Mouse (Mus musculus) liver, embryonic 13.5 days (tissue): ENCODE measurements around the gene Mrpl24. TPM values are rescaled to one million over a fixed set of nuclear protein-coding genes. Genes with fewer than 3 reads are reported as not detected.

Experiments
- ATAC-seq: fragments of 200-750 bp; cut with Nextera tagmentation; 2 replicates; pipeline ENCODE4 v1.8.0; 2017; ENCODE audit warnings: low read depth, mild to moderate bottlenecking, moderate number of reproducible peaks, moderate library complexity
- DNase-seq: peaks from one replicate; pipeline ENCODE4 v3.0.0; 2022
- H3K27ac ChIP-seq: fragments of 300-500 bp; sonication (generic); 2 replicates; pipeline ENCODE4 v1.5.1; 2015; ENCODE audit warnings: moderate library complexity, mild to moderate bottlenecking, inconsistent platforms
- H3K27me3 ChIP-seq: fragments of 300-500 bp; sonication (generic); 2 replicates; pipeline ENCODE4 v1.6.1; 2015; ENCODE audit warnings: mild to moderate bottlenecking, inconsistent platforms
- H3K36me3 ChIP-seq: fragments of 300-500 bp; sonication (generic); 2 replicates; pipeline ENCODE4 v1.6.1; 2015; ENCODE audit warnings: mild to moderate bottlenecking, inconsistent platforms
- H3K4me1 ChIP-seq: fragments of 300-500 bp; sonication (generic); replicated peaks from 2 replicates; pipeline ENCODE4 v1.6.1; 2015; ENCODE audit warnings: inconsistent platforms
- H3K4me2 ChIP-seq: fragments of 300-500 bp; sonication (generic); 2 replicates; pipeline ENCODE4 v1.6.1; 2015; ENCODE audit warnings: inconsistent platforms, mild to moderate bottlenecking, moderate library complexity
- H3K4me3 ChIP-seq: fragments of 300-500 bp; sonication (generic); replicated peaks from 2 replicates; pipeline ENCODE4 v1.5.1; 2015; ENCODE audit warnings: mild to moderate bottlenecking, inconsistent platforms
- H3K9ac ChIP-seq: fragments of 300-500 bp; sonication (generic); 2 replicates; pipeline ENCODE4 v1.6.1; 2015; ENCODE audit warnings: mild to moderate bottlenecking, inconsistent platforms
- H3K9me3 ChIP-seq: fragments of 300-500 bp; sonication (generic); replicated peaks from 2 replicates; pipeline ENCODE4 v1.6.1; 2016; ENCODE audit warnings: inconsistent platforms
- WGBS: fragments of 180-500 bp; shearing (Covaris S2); methylation state at CpG from one replicate; pipeline ENCODE4 v1.1.7; 2015; ENCODE audit not compliant: insufficient replicate concordance; 5-methylcytosine and 5-hydroxymethylcytosine counted together
- polyA plus RNA-seq: library from polyadenylated mRNA; unstranded; fragments of >200 nt; fragmentation: Nextera tagmentation; extraction: Ambion mirVana; gene quantifications from 2 replicates; pipeline ENCODE4 v1.2.1, GENCODE M21; 2015

The Mrpl24 gene
- polyA plus RNA-seq, 1 experiment from 2014 or later, result 48.7 TPM

GRCm38 (mm10) chr3:87913491-87913890, 5.8 kb upstream of the Mrpl24 start:
- peaks cover 77% of the 10 kb centered on the region for H3K36me3 ChIP-seq
- H3K9me3 ChIP-seq, result no peaks in the 10 kb centered on the region
- H3K4me1 ChIP-seq, result peaks cover 70% of the 10 kb centered on the region
- H3K4me2 ChIP-seq, result peak overlapping the region; percentile 34
- peak overlapping the region; percentile 77 for H3K27ac ChIP-seq
- no peak overlapping the region; the same call in 1 of the 2 replicates for H3K4me3 ChIP-seq
- H3K9ac ChIP-seq, result peak overlapping the region; percentile 50
- H3K27me3 ChIP-seq, result no peaks in the 10 kb centered on the region
- 75% methylated on average over 7 of the region's 7 CpGs for WGBS
- DNase-seq (no peak), ATAC-seq (peak; percentile 1; the same call in 1 of the 2 replicates)

GRCm38 (mm10) chr3:87913891-87914290, 5.4 kb upstream of the Mrpl24 start:
- 57% methylated on average over 10 of the region's 10 CpGs for WGBS
- no peaks in the 10 kb centered on the region for H3K27me3 ChIP-seq
- H3K4me1 ChIP-seq, result peaks cover 70% of the 10 kb centered on the region
- H3K4me3 ChIP-seq, result no peak overlapping the region; the same call in 1 of the 2 replicates
- H3K9me3 ChIP-seq, result no peaks in the 10 kb centered on the region
- ATAC-seq, result peak; percentile 52
- H3K36me3 ChIP-seq, result peaks cover 74% of the 10 kb centered on the region
- peak overlapping the region; percentile 77 for H3K27ac ChIP-seq
- peak overlapping the region; percentile 50 for H3K9ac ChIP-seq
- DNase-seq, result no peak
- peak overlapping the region; percentile 34 for H3K4me2 ChIP-seq

- peaks cover 55% of the 10 kb centered on the region for H3K4me1 ChIP-seq
- peaks cover 60% of the 10 kb centered on the region for H3K36me3 ChIP-seq
- 91% methylated on average over 1 of the region's 1 CpGs for WGBS
Observed at GRCm38 (mm10) chr3:87916990-87917389, 2.3 kb upstream of the Mrpl24 start.

GRCm38 (mm10) chr3:87918551-87918950, 755 bp upstream of the Mrpl24 start:
- Histone ChIP-seq H3K4me3 (peak overlapping the region; percentile 66; the same call in 1 of the 2 replicates), H3K4me1 (peaks cover 39% of the 10 kb centered on the region), H3K27ac (peak overlapping the region; percentile 83), H3K36me3 (peaks cover 63% of the 10 kb centered on the region), H3K27me3 (no peaks in the 10 kb centered on the region), H3K4me2 (peak overlapping the region; percentile 81), H3K9ac (peak overlapping the region; percentile 75), H3K9me3 (no peaks in the 10 kb centered on the region)
- ATAC-seq (no peak), DNase-seq (no peak)
- 85% methylated on average over 1 of the region's 1 CpGs for WGBS

More at GRCm38 (mm10) chr3:87916990-87917389, 2.3 kb upstream of the Mrpl24 start:
- Histone ChIP-seq H3K27ac (0 out of 2 replicates have a peak overlapping the region, but pooled peaks have one; percentile 10), H3K4me2 (no peak overlapping the region), H3K9ac (no peak overlapping the region), H3K4me3 (no peak overlapping the region), H3K27me3 (no peaks in the 10 kb centered on the region), H3K9me3 (no peaks in the 10 kb centered on the region)
- DNase-seq, result no peak
- ATAC-seq, result no peak

- Histone ChIP-seq H3K27ac (peak overlapping the region; percentile 83), H3K4me2 (peak overlapping the region; percentile 81), H3K9me3 (no peaks in the 10 kb centered on the region), H3K27me3 (no peaks in the 10 kb centered on the region), H3K9ac (peak overlapping the region; percentile 75), H3K36me3 (peaks cover 63% of the 10 kb centered on the region), H3K4me1 (peaks cover 25% of the 10 kb centered on the region), H3K4me3 (peak overlapping the region; percentile 66)
- ATAC-seq (no peak), DNase-seq (no peak)
- 49% methylated on average over 9 of the region's 9 CpGs for WGBS
Observed at GRCm38 (mm10) chr3:87920270-87920943, 1.1 kb downstream of the Mrpl24 start.

- ATAC-seq, result no peak
- no peak overlapping the region for H3K4me3 ChIP-seq
- H3K9ac ChIP-seq, result no peak overlapping the region
- H3K4me2 ChIP-seq, result no peak overlapping the region
- H3K27ac ChIP-seq, result 0 out of 2 replicates have a peak overlapping the region, but pooled peaks have one; percentile 3
- WGBS, result 80% methylated on average over 7 of the region's 7 CpGs
- no peak for DNase-seq
- H3K36me3 ChIP-seq, result peaks cover 62% of the 10 kb centered on the region
- H3K4me1 ChIP-seq, result peaks cover 24% of the 10 kb centered on the region
- no peaks in the 10 kb centered on the region for H3K27me3 ChIP-seq
- no peaks in the 10 kb centered on the region for H3K9me3 ChIP-seq
Observed at GRCm38 (mm10) chr3:87924996-87925395, 5.7 kb downstream of the Mrpl24 start.

GRCm38 (mm10) chr3:87927452-87927851, 8.1 kb downstream of the Mrpl24 start:
- Histone ChIP-seq H3K4me2 (no peak overlapping the region), H3K9ac (no peak overlapping the region), H3K4me3 (no peak overlapping the region), H3K27me3 (no peaks in the 10 kb centered on the region), H3K4me1 (peaks cover 32% of the 10 kb centered on the region), H3K27ac (no peak overlapping the region), H3K36me3 (peaks cover 65% of the 10 kb centered on the region), H3K9me3 (no peaks in the 10 kb centered on the region)
- ATAC-seq (no peak), DNase-seq (no peak)
- 78% methylated on average over 5 of the region's 5 CpGs for WGBS

- ATAC-seq (peak; percentile 61), DNase-seq (no peak)
- Histone ChIP-seq H3K4me2 (peak overlapping the region; percentile 87), H3K4me3 (peak overlapping the region; percentile 86), H3K36me3 (peaks cover 63% of the 10 kb centered on the region), H3K27me3 (no peaks in the 10 kb centered on the region), H3K27ac (peak overlapping the region; percentile 88), H3K9me3 (no peaks in the 10 kb centered on the region), H3K9ac (peak overlapping the region; percentile 87), H3K4me1 (peaks cover 46% of the 10 kb centered on the region)
- 3% methylated on average over 26 of the region's 26 CpGs for WGBS
Observed at GRCm38 (mm10) chr3:87929341-87930077, 10.2 kb downstream of the Mrpl24 start.

GRCm38 (mm10) chr3:87930078-87930795, 10.9 kb downstream of the Mrpl24 start, which contains the start of the genes Isg20l2 and Rrnad1:
Gene Isg20l2 (plus strand): TSS chr3:87930314.
Gene Rrnad1 (minus strand): TSS chr3:87930717.
- under 1% methylated on average over 76 of the region's 78 CpGs for WGBS
- Histone ChIP-seq H3K9me3 (no peaks in the 10 kb centered on the region), H3K9ac (peak within 1 kb of the TSS; percentile 87), H3K4me2 (peak within 1 kb of the TSS; percentile 87), H3K27ac (peak within 1 kb of the TSS; percentile 88), H3K36me3 (peaks cover 62% of the 10 kb centered on the region), H3K27me3 (no peaks in the 10 kb centered on the region), H3K4me3 (peak within 1 kb of the TSS; percentile 86), H3K4me1 (peaks cover 52% of the 10 kb centered on the region)
- DNase-seq (peak; percentile 92), ATAC-seq (peak; percentile 94)

GRCm38 (mm10) chr3:87934026-87934425, 14.7 kb downstream of the Mrpl24 start:
- Histone ChIP-seq H3K4me1 (peaks cover 55% of the 10 kb centered on the region), H3K4me3 (no peak overlapping the region), H3K4me2 (no peak overlapping the region), H3K27me3 (no peaks in the 10 kb centered on the region), H3K36me3 (peaks cover 76% of the 10 kb centered on the region), H3K27ac (no peak overlapping the region), H3K9me3 (no peaks in the 10 kb centered on the region), H3K9ac (no peak overlapping the region)
- DNase-seq (no peak), ATAC-seq (no peak)
- WGBS, result 74% methylated on average over 5 of the region's 5 CpGs

- H3K36me3 ChIP-seq, result peaks cover 80% of the 10 kb centered on the region
- 71% methylated on average over 4 of the region's 4 CpGs for WGBS
Observed at GRCm38 (mm10) chr3:87934501-87934900, 15.2 kb downstream of the Mrpl24 start.

More at GRCm38 (mm10) chr3:87934501-87934900, 15.2 kb downstream of the Mrpl24 start:
- Histone ChIP-seq H3K27me3 (no peaks in the 10 kb centered on the region), H3K4me1 (peaks cover 51% of the 10 kb centered on the region), H3K4me3 (no peak overlapping the region), H3K4me2 (no peak overlapping the region), H3K9me3 (no peaks in the 10 kb centered on the region), H3K27ac (no peak overlapping the region), H3K9ac (no peak overlapping the region)
- no peak for DNase-seq
- ATAC-seq, result no peak
